Mouse (Mus musculus): ENCODE measurements around the gene Dpep2nb.
"Not testable (repeated sequence)": the region's sequence is repeated elsewhere in the genome, so short reads cannot be mapped to it uniquely, and the experiment has no call there.

Dpep2nb gene

DNA sequence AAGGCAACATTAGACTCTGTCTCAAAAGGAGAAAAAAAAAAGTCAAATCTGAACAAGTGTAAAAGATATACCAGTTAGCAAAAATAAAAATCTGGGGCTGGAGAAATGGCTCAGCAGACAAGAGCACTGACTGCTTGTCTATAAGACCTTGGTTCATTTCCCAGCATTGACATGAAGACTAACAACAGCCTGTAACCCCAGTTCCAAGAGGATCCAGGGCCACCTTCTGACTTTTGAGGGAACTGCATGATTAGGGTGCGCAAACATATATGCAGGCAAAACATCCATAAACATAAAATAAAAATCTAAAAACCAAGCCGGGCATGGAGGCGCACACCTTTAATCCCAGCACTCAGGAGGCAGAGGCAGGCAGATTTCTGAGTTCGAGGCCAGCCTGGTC is 638 bp upstream of the Dpep2nb start:
- no peak for DNase-seq (ENCODE audit: low spot score)

DNA sequence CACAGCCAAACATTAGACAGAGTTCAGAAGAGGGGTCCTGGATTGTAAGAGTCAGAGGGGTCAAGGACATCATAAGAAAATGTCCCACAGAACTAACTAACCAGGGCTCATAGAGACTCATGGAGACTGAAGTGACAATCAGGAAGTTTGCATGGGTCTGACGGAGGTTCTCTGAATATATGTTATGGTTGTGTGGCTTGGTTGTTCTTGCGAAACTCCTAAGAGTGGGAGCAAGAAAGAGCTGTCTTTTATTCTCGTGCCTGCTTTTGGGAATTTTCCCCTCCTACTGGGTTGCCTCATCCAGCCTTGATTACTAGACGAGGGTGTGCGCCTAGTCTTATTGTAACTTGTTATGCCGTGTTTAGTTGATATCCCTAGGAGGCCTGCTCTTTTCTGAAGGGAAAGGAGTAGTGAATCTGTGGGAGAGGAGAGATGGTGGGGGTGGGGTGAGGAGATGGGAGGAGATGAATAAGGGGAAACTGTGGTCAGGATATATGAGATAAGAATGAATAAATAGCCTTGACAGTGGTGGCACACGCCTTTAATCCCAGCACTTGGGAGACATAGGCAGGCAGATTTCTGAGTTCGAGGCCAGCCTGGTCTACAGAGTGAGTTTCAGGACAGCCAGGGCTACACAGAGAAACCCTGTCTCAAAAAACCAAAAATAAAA is 1.1 kb downstream of the Dpep2nb start:
- DNase-seq (ENCODE audit: low spot score), result no peak

DNA sequence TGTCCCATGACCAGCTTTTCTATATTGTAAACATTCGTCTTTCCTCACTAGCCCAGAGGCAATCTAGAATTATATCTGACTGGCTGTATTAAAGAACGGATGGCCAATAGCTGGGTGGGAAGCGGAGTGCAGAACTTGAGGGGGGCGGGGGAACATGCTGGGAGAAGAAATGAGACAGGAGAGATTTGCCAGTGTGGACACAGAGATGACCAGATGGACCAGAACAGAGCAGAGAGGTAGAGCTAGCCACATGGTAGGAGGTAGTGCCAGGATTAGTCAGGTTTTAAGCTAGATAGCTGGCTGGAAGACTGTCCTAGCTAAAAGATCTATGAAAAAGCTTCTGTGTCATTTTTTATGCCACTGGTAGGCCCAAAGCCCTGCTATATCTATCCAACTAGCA is 3.9 kb downstream of the Dpep2nb start:
- no peak for DNase-seq (ENCODE audit: low spot score)

DNA sequence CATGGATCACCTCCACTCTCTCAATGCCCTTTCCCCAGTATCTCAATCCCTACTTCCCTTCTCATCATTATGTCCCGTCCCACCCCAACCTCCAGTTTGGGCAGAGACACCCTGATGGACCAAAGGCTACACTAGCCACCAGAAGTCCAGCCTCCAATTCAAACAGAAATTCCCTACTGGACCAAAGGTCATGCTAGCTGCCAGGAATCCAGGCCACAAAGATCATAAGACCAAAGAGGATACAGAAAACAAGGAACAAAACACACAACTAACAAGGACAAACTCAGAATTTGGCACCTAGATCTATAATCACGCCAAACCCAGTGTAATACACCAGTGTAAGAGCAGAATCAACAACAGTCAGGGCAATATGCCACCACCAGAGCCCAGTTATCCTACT is 6.8 kb downstream of the Dpep2nb start:
- DNase-seq (ENCODE audit: low spot score), result no peak

DNA sequence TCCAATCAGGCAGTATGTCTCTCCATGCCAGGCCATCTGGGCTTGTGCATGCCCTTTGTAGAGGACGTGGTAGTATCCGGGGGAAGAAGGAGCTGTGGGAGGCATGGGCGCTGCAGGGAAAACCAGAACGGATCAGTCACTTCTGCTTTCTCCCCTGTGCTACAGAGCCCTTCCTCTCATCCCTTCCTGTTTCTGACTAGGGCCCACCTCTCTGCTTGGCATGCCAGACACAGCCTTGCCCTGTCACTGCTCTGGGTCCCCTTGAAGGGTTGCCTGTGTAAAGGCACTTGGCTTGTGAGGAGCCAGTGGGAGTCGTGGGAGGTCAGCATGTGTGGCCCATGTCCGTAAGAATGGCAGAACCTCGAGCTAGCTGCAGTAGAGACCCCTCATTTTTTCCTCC is 9.4 kb downstream of the Dpep2nb start:
- DNase-seq (ENCODE audit: low spot score), result no peak

DNA sequence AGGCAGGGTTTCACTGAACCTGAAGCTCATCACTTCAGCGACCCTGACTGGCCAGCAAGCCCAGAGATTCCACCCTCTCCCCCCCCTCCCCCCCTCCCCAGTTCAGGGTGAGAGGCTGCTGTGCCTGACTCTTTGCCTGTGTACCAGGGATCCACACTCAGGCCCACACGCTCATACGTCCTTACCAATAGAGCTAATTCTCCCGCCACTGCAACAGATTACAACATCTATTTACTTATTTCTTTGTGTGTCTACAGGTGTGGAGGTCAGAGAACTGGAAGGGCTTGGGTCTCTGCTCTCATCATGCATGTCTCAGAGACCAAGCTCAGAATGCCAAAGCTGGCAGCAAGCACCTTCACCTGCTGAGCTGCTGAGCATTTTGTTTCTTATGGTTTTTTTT is 12.5 kb downstream of the Dpep2nb start:
- DNase-seq (ENCODE audit: low spot score), result no peak

DNA sequence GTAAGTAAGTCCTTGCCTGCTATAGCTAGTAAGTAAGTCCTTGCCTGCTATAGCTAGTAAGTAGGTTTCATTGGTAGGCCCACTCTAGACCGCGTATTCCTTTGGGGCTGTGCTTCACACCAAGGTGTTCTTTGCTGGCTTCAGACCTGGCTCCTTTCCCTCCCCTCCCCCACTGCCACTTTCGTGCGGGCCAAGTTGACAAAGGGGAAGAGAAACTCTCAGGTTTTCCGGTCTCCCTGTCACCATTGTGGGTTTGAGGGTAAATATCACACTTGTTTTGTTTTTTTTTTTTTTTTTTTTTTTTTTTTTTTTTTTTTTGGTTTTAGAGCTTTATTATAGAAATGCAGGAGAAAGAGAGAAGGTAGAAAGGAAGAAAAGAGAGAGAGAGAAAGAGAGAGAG is 13.3 kb downstream of the Dpep2nb start:
- DNase-seq (ENCODE audit: low spot score), result no peak

DNA sequence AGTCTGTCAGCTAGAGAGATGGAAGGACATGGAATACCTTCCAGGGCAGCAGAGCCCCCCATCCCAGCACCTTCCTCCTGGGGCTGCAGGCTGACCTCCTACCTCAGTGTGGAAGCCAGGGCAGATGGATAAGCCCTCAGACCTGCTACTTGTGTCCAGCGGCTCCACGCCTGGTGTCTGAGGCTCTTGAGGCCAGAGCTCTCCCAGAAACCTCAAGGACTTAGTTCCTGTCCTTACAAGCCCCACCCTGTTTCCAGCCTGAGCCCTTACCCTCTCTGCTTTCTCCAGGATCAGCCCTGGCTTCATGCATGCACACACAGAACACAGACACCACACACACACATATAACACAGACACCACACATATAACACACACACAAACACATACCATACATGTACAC is 14.2 kb downstream of the Dpep2nb start:
- no peak for DNase-seq (ENCODE audit: low spot score)

DNA sequence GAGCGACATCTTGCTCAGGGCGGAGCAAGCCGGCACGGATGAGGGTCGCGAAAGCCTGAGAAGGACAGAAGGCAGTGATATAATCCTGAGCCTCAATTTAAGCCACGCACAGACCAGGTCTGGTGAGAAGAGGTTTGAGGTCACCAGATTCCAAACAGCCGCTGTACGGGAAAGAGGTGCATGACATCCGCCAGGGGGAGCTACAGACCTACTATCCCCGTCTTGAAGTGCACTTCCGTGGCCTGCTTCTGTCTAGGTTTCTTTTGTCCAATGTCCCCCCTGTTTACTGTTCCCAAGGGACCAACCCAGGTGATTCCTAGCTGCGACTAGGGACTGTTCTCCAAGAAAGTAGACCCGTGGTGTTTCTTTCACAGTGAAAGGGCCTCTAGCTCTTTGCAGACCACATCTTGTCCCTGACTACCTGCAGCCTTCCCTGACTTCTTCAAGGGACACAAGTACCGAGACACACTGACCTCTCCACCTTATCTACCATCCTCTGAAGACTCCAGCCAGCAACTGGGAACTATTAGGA is 14.9 kb downstream of the Dpep2nb start, which contains the start of gene Dus2:
Gene Dus2, plus strand, starts transcription at position 482 of the 532 bp plus-strand sequence.
- peak; percentile 87 for DNase-seq (ENCODE audit: low spot score)

DNA sequence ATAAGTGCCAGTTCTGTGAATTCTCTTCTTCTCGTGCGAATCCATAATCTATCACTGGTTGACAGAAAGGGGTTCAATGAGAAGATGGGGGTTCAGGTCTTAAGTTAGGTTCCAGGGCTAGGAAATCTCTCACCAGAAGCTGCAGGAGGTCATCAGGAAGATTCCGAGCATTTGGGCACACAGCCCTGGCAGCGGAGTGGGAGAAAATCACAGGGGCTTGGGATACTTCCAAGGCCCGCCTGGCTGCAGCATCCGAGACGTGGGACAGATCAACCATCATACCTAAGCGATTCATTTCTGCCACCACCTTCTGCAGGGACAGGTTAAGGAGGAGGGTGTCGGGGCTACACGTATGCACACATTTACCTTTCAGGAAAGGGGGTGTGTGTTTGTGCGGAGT is 17.2 kb downstream of the Dpep2nb start:
- no peak for DNase-seq (ENCODE audit: low spot score)

DNA sequence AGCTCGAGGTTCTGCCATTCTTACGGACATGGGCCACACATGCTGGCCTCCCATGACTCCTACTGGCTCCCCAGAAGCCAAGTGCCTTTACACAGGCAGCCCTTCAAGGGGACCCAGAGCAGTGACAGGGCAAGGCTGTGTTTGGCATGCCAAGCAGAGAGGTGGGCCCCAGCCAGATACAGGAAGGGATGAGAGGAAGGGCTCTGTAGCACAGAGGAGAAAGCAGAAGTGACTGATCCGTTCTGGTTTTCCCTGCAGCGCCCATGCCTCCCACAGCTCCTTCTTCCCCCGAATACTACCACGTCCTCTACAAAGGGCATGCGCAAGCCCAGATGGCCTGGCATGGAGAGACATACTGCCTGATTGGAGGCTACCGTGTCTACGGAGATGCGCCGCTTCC is 22.4 kb downstream of the Dpep2nb start:
- DNase-seq (ENCODE audit: low spot score), result not testable (repeated sequence)

DNA sequence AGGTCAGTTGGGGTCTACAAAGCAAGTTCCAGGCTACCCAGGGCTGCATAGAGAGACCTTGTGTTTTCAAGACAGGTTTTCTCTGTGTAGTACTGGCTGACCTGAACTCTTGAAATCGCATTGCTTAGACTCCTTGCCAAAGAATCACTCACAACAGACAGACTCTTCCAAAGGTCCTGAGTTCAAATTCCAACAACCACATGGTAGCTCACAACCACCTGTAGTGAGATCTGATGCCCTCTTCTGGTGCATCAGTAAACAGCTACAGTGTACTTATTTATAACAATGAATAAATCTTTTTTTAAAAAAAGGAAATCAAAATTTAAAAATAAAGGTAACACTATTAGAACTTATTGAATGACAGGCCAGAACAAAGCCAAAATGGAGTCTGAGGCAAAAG is 24.6 kb downstream of the Dpep2nb start:
- no peak for DNase-seq (ENCODE audit: low spot score)

DNA sequence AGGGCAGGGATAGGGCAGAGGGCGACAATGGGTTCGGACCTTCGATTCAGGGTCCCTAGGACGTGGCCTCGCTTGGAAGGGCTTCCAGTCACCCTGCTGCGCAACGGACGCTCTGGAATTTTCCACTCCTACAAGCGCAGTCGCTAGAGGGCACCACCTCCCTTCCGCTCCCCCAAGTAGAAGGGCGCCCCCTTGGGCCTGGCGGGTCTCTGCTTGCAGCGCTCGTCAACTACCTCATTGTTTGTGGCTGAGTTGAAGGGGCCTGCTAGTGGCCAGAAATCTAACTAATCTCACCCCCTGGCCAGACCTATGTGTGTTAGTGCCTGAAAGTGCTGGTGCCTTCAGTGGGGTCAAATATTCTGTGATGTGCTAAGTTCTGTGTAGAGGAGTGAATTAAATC is 26.4 kb downstream of the Dpep2nb start, which contains the start of gene Dpep3:
Gene Dpep3, minus strand, starts transcription at position 105 of the 400 bp plus-strand sequence.
- no peak for DNase-seq (ENCODE audit: low spot score)

DNA sequence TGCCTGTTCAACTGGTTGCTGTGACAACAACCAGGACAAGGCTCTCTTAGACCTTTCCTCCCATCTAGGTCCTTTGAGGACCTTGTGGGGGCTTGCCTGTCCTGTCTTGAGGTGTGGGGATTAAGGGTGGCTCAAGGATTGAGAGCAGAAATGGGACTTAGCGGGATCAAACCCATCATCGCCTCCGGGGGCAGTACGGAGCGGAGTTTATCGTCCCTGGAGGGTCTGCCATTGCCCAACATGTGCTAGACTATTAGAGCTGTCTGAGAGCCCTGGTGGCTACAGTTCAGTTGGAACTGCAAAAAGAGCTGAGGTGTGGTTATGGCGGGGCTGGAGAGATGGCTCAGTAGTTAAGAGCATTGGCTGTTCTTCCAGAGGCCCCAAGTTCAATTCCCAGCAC is 30.4 kb downstream of the Dpep2nb start:
- no peak for DNase-seq (ENCODE audit: low spot score)

DNA sequence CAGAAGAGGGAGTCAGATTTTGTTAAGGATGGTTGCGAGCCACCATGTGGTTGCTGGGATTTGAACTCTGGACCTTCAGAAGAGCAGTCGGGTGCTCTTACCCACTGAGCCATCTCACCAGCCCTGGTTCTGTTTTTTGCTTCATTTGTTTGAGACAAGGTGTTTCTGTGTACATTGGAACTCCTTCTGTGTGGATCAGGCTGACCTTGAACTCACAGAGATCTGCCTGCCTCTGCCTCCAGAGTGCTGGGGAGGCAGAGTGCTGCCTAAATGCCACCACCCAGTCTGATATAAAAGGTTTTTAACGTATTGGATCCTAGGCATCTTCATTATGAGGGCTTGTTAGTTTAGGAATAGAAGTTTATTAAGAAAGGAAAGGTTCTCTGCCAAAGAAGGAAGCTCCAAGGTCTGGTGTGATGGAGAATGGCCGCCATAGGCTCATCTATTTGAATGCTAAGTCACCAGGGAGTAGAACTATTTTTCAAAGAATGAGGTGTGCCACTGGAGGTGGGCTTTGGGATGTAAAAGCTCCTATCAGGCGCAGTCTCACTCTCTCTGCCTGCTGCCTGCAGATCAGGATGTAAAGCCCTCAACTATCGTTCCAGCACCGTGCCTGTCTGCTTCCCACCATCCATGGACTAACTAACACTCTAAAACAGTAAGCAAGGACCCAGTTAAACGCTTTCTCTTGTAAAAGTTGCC is 34.6 kb downstream of the Dpep2nb start:
- DNase-seq (ENCODE audit: low spot score), result no peak

DNA sequence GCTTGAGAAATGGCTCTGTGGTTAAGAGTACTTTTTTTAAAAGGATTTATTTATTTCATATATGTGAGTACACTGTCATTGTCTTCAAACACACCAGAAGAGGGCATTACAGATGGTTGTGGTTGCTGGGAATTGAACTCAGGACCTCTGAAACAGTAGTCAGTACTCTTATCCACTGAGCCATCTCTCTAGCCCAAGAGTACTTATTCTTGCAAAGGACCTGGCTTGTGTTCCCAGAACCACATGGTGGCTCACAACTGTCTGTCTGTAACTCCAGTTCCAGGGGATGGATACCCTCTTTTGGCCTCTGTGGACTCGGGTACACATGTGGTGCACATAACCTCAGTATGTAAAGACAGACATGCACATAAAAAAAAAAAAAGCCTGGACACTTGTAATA is 36.4 kb downstream of the Dpep2nb start:
- DNase-seq (ENCODE audit: low spot score), result no peak

DNA sequence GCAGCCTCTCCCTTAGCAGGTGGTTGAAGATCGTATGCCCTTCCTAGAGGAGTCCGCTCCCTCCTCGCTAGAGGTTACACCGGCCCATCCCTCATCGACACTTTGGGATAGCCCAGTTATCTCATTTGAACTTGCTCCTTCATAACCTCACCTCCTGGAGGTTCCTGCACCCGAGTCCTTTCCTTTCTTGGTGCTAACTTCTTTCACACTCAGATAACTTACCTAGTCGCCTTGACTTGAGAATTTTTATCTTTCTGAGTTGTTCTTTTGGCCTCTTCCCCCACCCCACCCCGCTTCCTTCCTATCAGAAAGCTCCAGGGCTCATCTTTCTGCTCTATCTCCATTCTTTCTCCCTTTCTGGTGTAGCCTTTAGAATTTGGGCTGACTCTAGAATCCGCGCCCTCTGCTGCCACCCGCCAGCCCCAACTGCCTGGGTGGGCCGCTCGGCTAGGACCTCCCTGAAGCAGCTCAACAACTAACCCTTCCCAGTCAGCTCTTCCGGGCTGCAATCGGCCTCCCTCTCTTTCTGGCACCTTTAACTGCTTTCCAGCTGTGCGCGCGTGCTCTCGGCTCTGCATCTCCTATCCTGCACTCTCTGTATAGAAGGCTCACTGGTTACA is 39.0 kb downstream of the Dpep2nb start:
- peak; percentile 47 for DNase-seq (ENCODE audit: low spot score)

DNA sequence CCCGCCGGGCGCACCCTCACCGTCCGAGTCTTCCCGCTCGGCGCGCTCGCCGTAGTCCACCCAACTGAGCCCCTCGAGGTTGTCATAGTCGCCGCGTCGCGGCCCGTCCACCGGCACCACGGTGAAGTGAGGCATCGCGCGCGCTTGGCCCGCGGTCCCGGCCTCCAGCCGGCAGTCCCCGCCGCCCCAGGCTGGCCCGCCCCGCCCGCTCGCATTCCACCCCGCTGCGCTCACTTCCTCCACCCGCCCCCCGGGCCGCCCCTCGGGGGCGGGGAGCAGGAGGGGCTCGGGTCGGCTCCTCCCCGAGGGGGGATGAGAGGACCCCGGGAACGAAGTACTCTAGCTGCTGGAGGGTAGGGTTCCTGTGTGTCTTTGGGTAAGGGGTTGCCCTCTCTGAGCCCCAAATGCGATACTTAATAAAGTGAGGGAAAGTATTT is 39.9 kb downstream of the Dpep2nb start, which contains the start of gene Slc12a4:
Gene Slc12a4, minus strand, starts transcription at position 193 of the 437 bp plus-strand sequence.
- peak; percentile 80 for DNase-seq (ENCODE audit: low spot score)

DNA sequence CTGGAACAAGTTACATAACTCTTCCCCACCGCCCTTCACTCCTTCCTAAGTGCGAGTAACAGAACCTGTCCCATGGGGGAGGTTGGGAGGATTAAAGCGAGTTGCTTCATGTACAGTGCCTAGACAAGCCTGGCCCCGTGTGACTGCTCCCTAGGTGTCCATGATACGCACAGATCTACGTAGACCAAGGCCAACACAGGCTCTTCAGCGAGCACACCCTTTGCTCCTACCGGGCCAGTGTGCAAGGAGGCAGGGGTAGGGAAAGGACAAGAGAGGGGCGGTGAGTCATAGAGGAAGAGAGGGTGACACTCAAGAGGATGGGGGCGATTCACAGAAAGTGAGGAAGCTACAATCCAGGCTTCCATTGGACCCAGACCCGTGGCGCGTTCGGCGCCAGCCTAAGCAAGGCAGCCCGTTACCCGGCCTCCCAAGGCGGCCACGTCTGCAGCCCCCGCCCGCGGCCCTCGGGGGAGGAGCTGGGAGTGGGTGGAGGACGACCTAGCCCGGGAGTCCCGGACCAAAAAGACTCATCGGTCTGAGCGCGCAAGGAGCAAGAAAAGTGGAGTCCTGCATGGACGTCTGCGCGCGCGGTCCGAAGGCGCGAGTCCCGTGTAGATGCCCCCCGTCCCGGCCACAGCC is 40.4 kb downstream of the Dpep2nb start:
- peak; percentile 61 for DNase-seq (ENCODE audit: low spot score)

DNA sequence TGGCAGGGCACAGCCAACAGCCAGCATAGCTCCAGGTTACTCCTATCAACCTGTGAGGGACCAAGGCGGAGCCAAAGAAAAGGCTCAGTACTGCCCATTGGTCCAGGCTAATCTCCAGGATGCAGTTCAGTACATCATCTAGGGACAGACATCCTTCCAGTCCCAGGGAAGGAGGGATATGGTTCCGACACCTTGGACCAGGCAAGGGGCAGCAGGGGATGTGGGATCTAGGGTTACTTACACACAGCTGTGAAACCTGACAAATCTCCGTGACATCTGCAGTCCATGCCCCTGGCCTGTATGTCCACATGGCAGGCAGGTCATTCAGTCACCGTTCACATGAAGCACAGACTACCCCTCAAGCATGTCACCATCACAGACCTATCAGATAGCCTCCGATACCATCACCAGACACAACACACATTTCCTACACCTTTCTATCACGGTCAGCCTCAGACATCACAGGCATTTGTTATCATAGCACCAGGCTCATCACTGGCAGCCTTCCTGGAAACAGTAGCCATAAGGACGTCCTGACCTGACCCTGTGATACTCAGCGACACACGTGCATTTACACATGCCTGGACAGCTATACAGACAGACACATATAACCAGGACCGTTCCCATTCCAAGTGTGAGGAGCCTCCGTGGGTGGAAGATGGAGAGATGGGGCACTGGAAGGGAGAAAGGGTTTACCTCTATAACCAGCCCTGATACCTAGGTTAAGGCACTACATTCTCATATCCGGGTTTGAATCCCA is 41.1 kb downstream of the Dpep2nb start:
- DNase-seq (ENCODE audit: low spot score), result no peak

DNA sequence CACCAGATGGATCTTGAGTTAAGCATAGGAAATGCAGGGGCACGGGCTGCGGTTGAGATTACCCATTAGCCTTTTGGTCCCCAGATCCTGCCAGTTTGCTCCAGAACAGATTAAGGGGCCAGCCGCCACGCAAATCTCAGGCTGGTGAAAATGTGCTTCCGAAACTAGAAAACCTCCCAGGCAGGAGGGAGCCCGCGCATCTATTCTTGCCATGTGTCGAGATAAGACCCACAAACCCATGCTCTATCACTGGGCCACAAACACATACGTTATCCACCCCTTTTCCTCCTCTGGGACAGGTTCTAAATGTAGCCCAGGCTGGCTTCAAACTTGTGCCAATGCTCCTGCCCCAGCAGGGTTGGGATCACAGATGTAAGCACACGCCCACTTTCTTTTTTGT is 44.2 kb downstream of the Dpep2nb start:
- no peak for DNase-seq (ENCODE audit: low spot score)

DNA sequence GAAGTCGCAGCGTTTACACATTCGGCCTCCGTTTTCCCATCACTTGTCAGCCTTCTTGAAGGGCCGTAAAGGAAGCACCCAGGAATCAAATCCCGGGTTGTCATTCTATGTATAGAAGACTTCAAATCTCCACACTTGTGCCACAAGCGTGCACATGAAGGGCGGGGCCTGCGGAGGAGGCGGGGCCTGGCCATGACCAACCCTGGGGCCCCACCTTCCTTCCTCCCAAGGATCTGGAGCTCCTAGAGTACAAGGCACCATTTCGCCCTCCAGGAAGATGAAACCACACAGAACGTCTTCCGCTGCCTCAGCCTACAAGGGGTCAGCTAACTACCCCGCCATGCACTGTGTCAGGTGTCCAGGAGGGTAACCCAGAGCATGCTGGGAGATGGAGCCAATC is 44.7 kb downstream of the Dpep2nb start:
- DNase-seq (ENCODE audit: low spot score), result no peak
